Mouse (Mus musculus) left cerebral cortex, postnatal 36 days (tissue): Measurements from ENCODE around the gene Fgf22. TPM values are rescaled to one million over a fixed set of nuclear protein-coding genes. Genes with fewer than 3 reads are reported as not detected.

Experiments
- DNase-seq, 2 experiments: peaks; one replicate each; pipeline ENCODE4 v3.0.0; 2021 to 2022; ENCODE audit warnings: low spot score in 2 of 2, mixed read lengths in 1 of 2
- intact Hi-C: fragments of 180-260 bp; cut with DNase I; formaldehyde crosslinking; loops from one replicate; pipeline ENCODE4 v1.15.1; 2025
- total RNA-seq, 2 experiments: library from RNA; stranded (reverse); gene quantifications; 2 replicates each; pipeline ENCODE4 v1.2.3; 2021

The Fgf22 gene
- total RNA-seq, 2 experiments from 2014 or later = 4.0 to 4.7 TPM

- DNase-seq = no peak
- intact Hi-C loops = no loop called here
Observed at GRCm38 (mm10) chr10:79762875-79763274, 8.0 kb downstream of the Fgf22 start.

GRCm38 (mm10) chr10:79764234-79764633, 9.4 kb downstream of the Fgf22 start:
- intact Hi-C loops = no loop called here

GRCm38 (mm10) chr10:79765228-79765745, 10.4 kb downstream of the Fgf22 start:
- DNase-seq = no peak
- intact Hi-C loops = no loop called here

More at GRCm38 (mm10) chr10:79764234-79764633, 9.4 kb downstream of the Fgf22 start:
- DNase-seq = no peak

- intact Hi-C loops = no loop called here
- DNase-seq = no peak
Observed at GRCm38 (mm10) chr10:79766001-79766507, 11.2 kb downstream of the Fgf22 start.

- intact Hi-C loops = loop anchor here (1.0 kb wide), 1 partner anchor 88 kb away; the partner anchor contains the start of gene Ptbp1
- DNase-seq = peak; percentile 99
Observed at GRCm38 (mm10) chr10:79766508-79767325, 11.8 kb downstream of the Fgf22 start, which contains the start of gene Rnf126. TSS of gene Rnf126 (minus strand) at chr10:79766952.

GRCm38 (mm10) chr10:79767372-79768244, 12.7 kb downstream of the Fgf22 start:
- DNase-seq = peak; percentile 94 to 95

GRCm38 (mm10) chr10:79768400-79768799, 13.5 kb downstream of the Fgf22 start:
- intact Hi-C loops = no loop called here

More at GRCm38 (mm10) chr10:79767372-79768244, 12.7 kb downstream of the Fgf22 start:
- intact Hi-C loops = loop anchor here (1.0 kb wide), 1 partner anchor 87 kb away; the partner anchor contains the start of gene Ptbp1

GRCm38 (mm10) chr10:79769329-79769728, 14.5 kb downstream of the Fgf22 start:
- intact Hi-C loops = no loop called here
- no peak for DNase-seq

More at GRCm38 (mm10) chr10:79768400-79768799, 13.5 kb downstream of the Fgf22 start:
- DNase-seq = peak; percentile 58 to 66

GRCm38 (mm10) chr10:79772320-79772719, 17.4 kb downstream of the Fgf22 start:
- intact Hi-C loops = no loop called here
- no peak for DNase-seq

GRCm38 (mm10) chr10:79773208-79773607, 18.3 kb downstream of the Fgf22 start:
- no peak for DNase-seq
- intact Hi-C loops = no loop called here

- intact Hi-C loops = no loop called here
- DNase-seq = no peak
Observed at GRCm38 (mm10) chr10:79774486-79775279, 19.8 kb downstream of the Fgf22 start.

GRCm38 (mm10) chr10:79777103-79777531, 22.2 kb downstream of the Fgf22 start, which contains the start of gene Fstl3:
TSS of gene Fstl3 (plus strand) at chr10:79777272.
- intact Hi-C loops = no loop called here
- DNase-seq = no peak

GRCm38 (mm10) chr10:79778006-79778405, 23.1 kb downstream of the Fgf22 start:
- DNase-seq = no peak
- intact Hi-C loops = no loop called here

- no peak for DNase-seq
- intact Hi-C loops = no loop called here
Observed at GRCm38 (mm10) chr10:79779193-79779592, 24.3 kb downstream of the Fgf22 start.

GRCm38 (mm10) chr10:79779784-79780663, 25.1 kb downstream of the Fgf22 start:
- intact Hi-C loops = loop anchor here (5.0 kb wide), 1 partner anchor 37 kb away; no protein-coding TSS in a partner anchor
- peak; percentile 94 for DNase-seq

- intact Hi-C loops = loop anchor here (5.0 kb wide), 1 partner anchor 37 kb away; no protein-coding TSS in a partner anchor
- DNase-seq = no peak
Observed at GRCm38 (mm10) chr10:79780664-79781015, 25.8 kb downstream of the Fgf22 start.

- no peak for DNase-seq
- intact Hi-C loops = loop anchor here (5.0 kb wide), 1 partner anchor 36 kb away; no protein-coding TSS in a partner anchor
Observed at GRCm38 (mm10) chr10:79781139-79781538, 26.3 kb downstream of the Fgf22 start.

- intact Hi-C loops = loop anchor here (5.0 kb wide), 1 partner anchor 35 kb away; no protein-coding TSS in a partner anchor
- no peak for DNase-seq
Observed at GRCm38 (mm10) chr10:79781956-79782355, 27.1 kb downstream of the Fgf22 start.
